Mouse (Mus musculus): ENCODE results near the gene Metrn. TPM values are rescaled to one million over a fixed set of nuclear protein-coding genes. Genes with fewer than 3 reads are reported as not detected.
A peak's percentile ranks its signal among the peaks of the same experiment; 100 is the strongest.

Gene Metrn
- polyA plus RNA-seq (2012) = 7.2 and 7.4 TPM in 2 replicates

DNA sequence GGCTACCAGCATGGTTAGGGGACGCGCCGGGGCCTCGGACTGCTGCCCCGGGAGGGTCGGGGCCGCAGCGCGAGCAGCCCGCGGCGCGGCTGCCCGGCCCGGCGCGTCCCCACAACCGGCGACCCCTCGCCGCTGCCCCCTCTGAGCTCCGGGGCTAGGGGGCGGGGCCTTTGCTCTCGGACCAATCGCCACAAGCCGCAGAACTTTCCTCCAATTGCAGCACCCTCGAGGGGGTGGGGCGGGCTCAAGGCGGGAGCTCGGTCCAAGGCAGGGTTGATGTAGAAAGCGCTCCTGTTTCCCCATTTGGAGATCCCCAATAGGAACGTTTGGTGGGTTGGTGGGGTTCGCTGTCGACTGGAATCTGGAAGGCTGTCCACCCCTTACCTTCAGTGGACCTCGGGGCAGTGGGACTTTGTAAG is at the start of gene Metrn:
TSS of gene Metrn (minus strand) at position 186 of the 419 bp plus-strand sequence.
- Histone ChIP-seq H3K9me3 (ENCODE audit: control insufficient read depth, low read length) (no peaks in the 10 kb centered on the region), H3K27me3 (ENCODE audit: control insufficient read depth) (peaks cover 8% of the 10 kb centered on the region), H3K4me1 (ENCODE audit: control insufficient read depth) (peaks cover 52% of the 10 kb centered on the region), H3K4me3 (replicated peaks) (peak within 1 kb of the TSS; percentile 82), H3K36me3 (ENCODE audit: control insufficient read depth) (peaks cover 7% of the 10 kb centered on the region)
- TF ChIP-seq TAL1 (IDR thresholded peaks at IDR 0.05; ENCODE audit: low read length) (no peak), GATA1 (IDR thresholded peaks at IDR 0.05; ENCODE audit: low read length) (no peak)

DNA sequence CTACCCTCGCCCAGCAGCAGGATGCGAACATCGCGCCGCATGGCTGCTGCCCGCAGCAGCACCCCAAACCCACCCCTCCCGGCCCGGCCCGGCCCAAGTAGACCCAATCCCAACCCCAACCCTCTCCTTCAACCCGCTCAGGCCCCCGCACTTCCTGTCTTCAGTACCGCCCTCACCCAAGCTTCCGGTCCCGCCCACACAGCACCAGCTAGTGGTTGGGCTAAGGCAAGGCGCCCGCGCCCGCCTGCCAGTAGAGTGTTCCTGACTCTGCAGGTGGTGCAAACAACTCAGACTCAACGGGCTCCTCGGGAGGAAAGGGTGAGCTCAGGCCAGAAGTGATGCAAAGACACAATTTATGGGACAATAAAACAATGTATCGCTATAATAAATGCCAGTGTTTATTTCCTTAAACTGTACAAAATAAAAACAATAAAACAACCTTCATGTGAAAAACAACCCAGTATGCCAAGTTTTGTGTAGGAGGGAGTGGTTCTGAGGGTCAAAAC is 47.5 kb upstream of the Metrn start, which contains the start of gene Rhot2:
TSS of gene Rhot2 (minus strand) at position 456 of the 506 bp plus-strand sequence.
- H3K36me3 ChIP-seq (ENCODE audit: control insufficient read depth) = peaks cover 87% of the 10 kb centered on the region
- no peak for TF ChIP-seq TAL1 (IDR thresholded peaks at IDR 0.05; ENCODE audit: low read length)
- no peak for TF ChIP-seq GATA1 (IDR thresholded peaks at IDR 0.05; ENCODE audit: low read length)
- no peaks in the 10 kb centered on the region for H3K27me3 ChIP-seq (ENCODE audit: control insufficient read depth)
- no peaks in the 10 kb centered on the region for H3K9me3 ChIP-seq (ENCODE audit: control insufficient read depth, low read length)
- peak within 1 kb of the TSS; percentile 80 for H3K4me3 ChIP-seq (replicated peaks)
- H3K4me1 ChIP-seq (ENCODE audit: control insufficient read depth) = peaks cover 52% of the 10 kb centered on the region

DNA sequence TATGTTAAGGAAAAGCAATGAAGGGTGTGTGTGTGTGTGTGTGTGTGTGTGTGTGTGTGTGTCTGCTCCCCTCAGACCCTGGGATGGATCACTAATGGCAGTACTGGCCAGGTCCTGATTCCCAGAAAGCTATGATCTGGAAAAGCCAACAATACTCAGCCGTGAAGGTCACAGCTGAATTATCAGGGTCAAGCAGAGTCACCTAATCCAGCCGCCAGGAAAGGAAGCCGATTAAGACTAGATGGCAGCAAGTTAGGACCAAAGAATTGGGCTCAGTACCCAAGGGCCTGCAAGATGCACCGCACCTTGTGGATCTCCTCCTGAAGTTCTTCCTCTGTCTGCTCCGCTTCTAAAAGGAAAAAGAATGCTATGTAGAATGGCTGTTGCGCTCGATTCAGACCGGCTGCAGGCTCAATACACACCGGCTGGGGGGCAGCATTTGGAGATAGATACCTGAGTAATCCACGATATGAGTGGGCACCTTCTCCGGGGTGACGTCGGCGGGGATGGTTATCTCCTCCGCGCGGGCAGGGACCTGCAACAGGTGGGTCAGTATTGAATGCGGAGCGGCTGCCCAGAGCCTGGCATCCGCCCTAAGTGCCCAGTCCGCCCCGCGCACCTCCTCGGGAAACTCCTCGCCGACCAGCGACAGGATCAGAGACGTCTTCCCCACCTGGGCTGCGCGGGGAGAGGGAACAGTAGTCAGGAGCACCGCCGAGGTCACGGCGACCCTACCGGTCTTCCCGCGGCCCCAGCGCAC is 46.9 kb upstream of the Metrn start:
- TF ChIP-seq GATA1 (IDR thresholded peaks at IDR 0.05; ENCODE audit: low read length) (peak; percentile 54), TAL1 (IDR thresholded peaks at IDR 0.05; ENCODE audit: low read length) (0 out of 3 replicates have a peak, but pooled peaks have one; percentile 13)
- H3K4me1 ChIP-seq (ENCODE audit: control insufficient read depth) = peaks cover 58% of the 10 kb centered on the region
- H3K36me3 ChIP-seq (ENCODE audit: control insufficient read depth) = peaks cover 87% of the 10 kb centered on the region

DNA sequence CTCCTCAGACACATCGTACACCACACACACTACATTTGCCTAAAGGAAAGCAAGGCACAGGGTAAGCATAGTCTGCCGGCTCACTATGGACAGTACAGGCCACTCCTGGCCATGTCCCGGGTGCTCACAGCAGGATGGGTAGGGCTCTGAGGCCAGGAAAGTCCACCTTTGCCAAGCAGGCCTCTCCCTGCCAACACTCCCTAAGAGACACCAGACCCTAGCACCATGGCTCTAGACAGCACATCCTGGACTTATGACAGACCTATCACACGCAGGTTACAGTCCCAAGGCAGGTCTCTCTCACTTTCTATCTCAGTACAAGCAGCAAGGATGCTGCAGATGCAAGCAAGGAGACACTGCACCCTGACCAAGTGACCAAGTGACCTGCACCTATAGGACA is 46.2 kb upstream of the Metrn start:
- no peaks in the 10 kb centered on the region for H3K27me3 ChIP-seq (ENCODE audit: control insufficient read depth)
- H3K4me3 ChIP-seq (replicated peaks) = peak overlapping the region; percentile 80
- peaks cover 62% of the 10 kb centered on the region for H3K4me1 ChIP-seq (ENCODE audit: control insufficient read depth)
- TF ChIP-seq TAL1 (IDR thresholded peaks at IDR 0.05; ENCODE audit: low read length) (no peak), GATA1 (IDR thresholded peaks at IDR 0.05; ENCODE audit: low read length) (no peak)
- no peaks in the 10 kb centered on the region for H3K9me3 ChIP-seq (ENCODE audit: control insufficient read depth, low read length)
- H3K36me3 ChIP-seq (ENCODE audit: control insufficient read depth) = peaks cover 86% of the 10 kb centered on the region

More for the DNA sequence above, 46.9 kb upstream of the Metrn start:
- Histone ChIP-seq H3K9me3 (ENCODE audit: control insufficient read depth, low read length) (no peaks in the 10 kb centered on the region), H3K27me3 (ENCODE audit: control insufficient read depth) (no peaks in the 10 kb centered on the region), H3K4me3 (replicated peaks) (peak overlapping the region; percentile 80)

DNA sequence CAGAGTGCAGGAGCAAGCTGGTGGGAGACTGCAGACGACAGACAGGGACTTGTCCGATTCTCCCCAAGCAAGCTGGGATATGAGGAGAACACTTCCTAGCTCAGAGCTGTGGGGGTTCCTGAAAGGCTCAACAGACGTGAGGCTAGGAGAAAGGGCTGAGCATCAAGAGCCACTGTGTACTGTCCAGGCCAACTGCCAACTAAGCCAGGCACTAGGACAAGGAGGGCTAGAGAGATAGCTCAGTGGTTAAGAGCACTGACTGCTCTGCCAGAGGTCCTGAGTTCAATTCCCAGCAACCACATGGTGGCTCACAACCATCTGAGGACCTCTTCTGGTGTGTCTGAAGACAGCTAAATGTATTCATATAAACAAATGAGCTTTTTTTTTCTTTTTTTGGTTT is 45.6 kb upstream of the Metrn start:
- peak overlapping the region; percentile 21 for H3K4me3 ChIP-seq (replicated peaks)
- H3K27me3 ChIP-seq (ENCODE audit: control insufficient read depth) = no peaks in the 10 kb centered on the region
- no peaks in the 10 kb centered on the region for H3K9me3 ChIP-seq (ENCODE audit: control insufficient read depth, low read length)
- TF ChIP-seq GATA1 (IDR thresholded peaks at IDR 0.05; ENCODE audit: low read length) (no peak), TAL1 (IDR thresholded peaks at IDR 0.05; ENCODE audit: low read length) (no peak)
- peaks cover 68% of the 10 kb centered on the region for H3K4me1 ChIP-seq (ENCODE audit: control insufficient read depth)
- H3K36me3 ChIP-seq (ENCODE audit: control insufficient read depth) = peaks cover 86% of the 10 kb centered on the region

DNA sequence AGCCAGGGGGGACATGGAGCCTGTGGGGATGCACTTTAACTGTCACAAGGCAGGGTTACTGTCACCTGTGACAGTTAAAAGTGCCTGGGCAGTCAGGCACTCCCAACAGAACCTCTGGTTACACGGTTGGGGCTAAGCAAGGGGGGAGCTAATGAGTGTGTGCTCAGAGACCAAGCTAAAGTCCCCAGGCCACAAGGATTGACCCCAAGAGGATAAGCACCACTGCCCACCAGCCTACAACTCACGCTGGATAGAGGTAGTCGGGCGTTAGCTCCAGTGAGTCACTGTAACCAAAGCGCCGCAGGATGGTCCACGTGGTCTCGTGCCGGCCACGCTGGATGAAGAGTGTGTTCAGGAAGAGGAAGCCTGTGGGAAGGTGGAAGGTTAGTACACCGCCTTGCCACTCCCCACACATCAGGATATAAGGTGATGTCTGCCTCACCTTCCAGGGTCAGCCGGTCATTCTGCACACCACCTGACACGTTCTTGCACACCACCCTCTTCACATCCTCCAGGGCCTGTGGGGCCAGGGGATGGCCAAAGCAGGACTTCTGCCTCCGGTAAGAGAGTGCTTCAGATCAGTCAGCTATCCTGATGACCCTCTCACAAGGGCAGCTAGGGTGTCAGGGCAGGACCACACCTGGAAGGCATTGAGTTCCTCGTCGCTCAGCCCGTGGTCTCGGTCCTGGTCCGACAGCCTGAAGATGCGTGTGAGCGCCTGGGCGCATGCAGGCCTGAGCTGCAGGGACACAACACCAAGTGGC is 44.4 kb upstream of the Metrn start, which contains the start of gene Gm20683:
TSS of gene Gm20683 (minus strand) at position 647 of the 764 bp plus-strand sequence.
- peak within 1 kb of the TSS; percentile 21 for H3K4me3 ChIP-seq (replicated peaks)
- no peaks in the 10 kb centered on the region for H3K27me3 ChIP-seq (ENCODE audit: control insufficient read depth)
- TF ChIP-seq TAL1 (IDR thresholded peaks at IDR 0.05; ENCODE audit: low read length) = no peak
- no peak for TF ChIP-seq GATA1 (IDR thresholded peaks at IDR 0.05; ENCODE audit: low read length)
- H3K36me3 ChIP-seq (ENCODE audit: control insufficient read depth) = peaks cover 82% of the 10 kb centered on the region
- H3K9me3 ChIP-seq (ENCODE audit: control insufficient read depth, low read length) = no peaks in the 10 kb centered on the region
- H3K4me1 ChIP-seq (ENCODE audit: control insufficient read depth) = peaks cover 80% of the 10 kb centered on the region

DNA sequence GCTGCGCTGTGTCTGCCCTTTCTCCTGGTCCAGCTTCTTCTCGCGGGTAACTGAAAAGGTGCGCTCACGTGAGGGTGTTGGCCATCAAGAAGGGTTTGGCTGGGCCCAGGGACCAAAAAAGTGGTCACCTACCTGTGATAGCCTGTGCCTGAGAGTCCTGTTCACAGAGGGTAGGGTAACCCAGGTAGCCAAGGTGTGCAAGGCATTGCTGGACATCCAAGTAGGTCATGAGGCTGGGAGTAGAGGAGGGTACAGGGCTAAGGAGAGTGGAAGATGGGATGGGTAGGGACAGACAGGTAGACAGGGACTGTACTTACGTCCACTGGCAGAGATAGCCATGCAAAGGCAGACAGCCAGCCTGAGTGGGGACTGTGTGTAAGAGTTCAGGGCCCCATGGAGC is 43.6 kb upstream of the Metrn start:
- H3K36me3 ChIP-seq (ENCODE audit: control insufficient read depth) = peaks cover 82% of the 10 kb centered on the region
- H3K4me3 ChIP-seq (replicated peaks) = no peak overlapping the region
- TF ChIP-seq TAL1 (IDR thresholded peaks at IDR 0.05; ENCODE audit: low read length) = no peak
- no peak for TF ChIP-seq GATA1 (IDR thresholded peaks at IDR 0.05; ENCODE audit: low read length)
- no peaks in the 10 kb centered on the region for H3K27me3 ChIP-seq (ENCODE audit: control insufficient read depth)
- H3K9me3 ChIP-seq (ENCODE audit: control insufficient read depth, low read length) = no peaks in the 10 kb centered on the region
- peaks cover 83% of the 10 kb centered on the region for H3K4me1 ChIP-seq (ENCODE audit: control insufficient read depth)

DNA sequence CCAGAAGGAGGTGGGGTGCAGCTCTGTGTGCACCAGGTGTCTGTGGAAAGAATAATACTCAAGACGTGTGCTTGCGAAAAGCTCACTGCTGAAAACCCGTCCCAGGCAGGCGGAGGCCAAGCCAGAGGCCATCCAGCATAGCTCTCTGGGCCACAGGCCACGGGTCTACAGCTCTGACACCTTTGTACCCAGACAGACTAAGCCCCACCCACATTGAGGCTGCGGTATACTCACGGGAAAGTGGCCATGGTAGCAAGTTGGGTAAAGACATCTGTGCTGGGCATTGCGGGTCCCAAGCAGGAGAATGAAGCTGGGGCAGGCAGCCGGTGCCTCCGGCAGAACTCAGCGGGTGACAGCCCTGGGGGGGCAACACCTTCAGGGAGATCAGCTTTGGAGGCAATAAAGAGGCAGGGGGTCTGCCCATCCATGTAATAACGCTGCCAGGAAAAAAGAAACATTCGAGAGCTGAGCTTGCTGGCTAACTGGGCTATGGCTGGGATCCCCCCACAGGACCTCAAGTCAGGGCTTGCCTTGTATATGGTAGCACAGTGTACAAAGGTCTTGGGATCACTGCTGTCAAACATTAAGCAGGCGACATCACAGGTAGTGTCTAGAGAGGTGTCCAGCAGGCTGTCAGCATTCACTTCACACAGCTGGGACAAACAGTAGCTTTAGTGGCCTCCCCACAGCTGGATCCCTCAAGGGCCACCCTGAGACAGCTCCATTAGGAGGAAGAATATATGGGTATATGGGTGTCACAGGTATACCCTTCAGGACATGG is 42.7 kb upstream of the Metrn start:
- Histone ChIP-seq H3K4me1 (ENCODE audit: control insufficient read depth) (peaks cover 83% of the 10 kb centered on the region), H3K27me3 (ENCODE audit: control insufficient read depth) (no peaks in the 10 kb centered on the region), H3K9me3 (ENCODE audit: control insufficient read depth, low read length) (no peaks in the 10 kb centered on the region), H3K36me3 (ENCODE audit: control insufficient read depth) (peaks cover 83% of the 10 kb centered on the region), H3K4me3 (replicated peaks) (no peak overlapping the region)
- TF ChIP-seq GATA1 (IDR thresholded peaks at IDR 0.05; ENCODE audit: low read length) (no peak), TAL1 (IDR thresholded peaks at IDR 0.05; ENCODE audit: low read length) (no peak)
